Mouse (Mus musculus) heart, adult 8-10 months (tissue): ENCODE measurements at regions not wholly inside any gene's neighbourhood (a gene's known extent, or its start where the extent isn't known, plus 50 kb on each side); places are given as distances from the start of the nearest gene placed in this dataset.

Experiments used
- DNase-seq: peaks from one replicate; pipeline ENCODE4 v3.0.0; 2022; ENCODE audit warnings: low spot score

DNA sequence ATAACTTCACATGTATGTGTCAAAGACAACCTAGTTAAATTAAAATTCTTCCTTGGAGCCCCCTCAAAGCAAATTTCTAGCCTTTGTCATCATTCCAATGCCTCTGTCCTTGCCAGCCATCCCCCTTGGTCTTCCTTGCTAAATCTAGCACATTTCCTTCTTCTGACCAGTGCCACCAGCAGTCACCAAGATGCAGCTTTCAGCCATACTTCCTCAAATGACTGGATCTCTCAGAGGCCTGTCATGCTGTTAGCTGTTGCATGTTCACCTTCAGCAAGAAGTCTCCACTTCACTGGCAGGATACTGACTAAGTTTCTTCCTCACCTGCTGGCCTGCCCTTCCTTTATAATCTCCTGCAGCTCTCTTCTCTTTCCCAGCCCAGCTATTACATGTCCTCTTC lies 261.3 kb downstream of the Pik3r1 start:
- no peak for DNase-seq

DNA sequence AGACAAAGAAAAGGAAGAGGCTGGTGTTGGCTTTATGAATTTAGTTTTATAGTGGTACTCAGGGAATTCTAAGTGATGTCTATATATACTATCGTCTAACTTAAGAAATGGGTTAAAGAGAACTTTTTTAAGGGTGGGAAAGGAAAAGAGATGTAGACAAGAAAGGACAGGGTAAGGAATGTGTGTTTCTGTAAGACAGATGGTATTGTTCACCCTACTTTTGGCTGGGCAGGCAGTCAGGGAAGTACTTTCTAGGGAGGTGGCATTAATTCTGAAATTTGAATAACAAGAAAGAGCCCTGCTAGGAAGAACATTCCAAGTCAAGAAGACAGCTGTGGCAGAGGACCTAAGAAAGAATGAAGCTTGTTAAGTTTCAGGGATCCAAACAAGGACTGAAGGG lies 263.0 kb downstream of the Pik3r1 start:
- no peak for DNase-seq

DNA sequence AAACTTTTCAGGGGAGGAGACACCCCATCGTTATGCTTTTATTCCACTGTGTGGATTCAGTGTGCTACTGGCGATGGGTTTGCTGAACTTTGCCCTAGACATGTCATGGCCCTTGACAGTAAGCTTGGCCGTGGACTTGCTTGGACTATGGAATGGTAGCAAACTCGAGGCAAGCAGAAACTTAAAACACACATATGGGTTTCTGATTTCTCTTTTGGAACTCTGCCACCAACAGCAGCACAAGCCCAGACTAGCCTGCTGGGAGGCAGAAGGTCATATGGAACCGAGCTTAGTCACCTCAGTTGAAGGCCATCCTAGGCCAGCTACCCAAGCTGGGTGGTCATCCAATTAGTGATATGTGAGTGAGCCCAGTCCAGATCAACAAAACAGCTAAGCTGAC lies 263.8 kb downstream of the Pik3r1 start:
- DNase-seq = no peak

DNA sequence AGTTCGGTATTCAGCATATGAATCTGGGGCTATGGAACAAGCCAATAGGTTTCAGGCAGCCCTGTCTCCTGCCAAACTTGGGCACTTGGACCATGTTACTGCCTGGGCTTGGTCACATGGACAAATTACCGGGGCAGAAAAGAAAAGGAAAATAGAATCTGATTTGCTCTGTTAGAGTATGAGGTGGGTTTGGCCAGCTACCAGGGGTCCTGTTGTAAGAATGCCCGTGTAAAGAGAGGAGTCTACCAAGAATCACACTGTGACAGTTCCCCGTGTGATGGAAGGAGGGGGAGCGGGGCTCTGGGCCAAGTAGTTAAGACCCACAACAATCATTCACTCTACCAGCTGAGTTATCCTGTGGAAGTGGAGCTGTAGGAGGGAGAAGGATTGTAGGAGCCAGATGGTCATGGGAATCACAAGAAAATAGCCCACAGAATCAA lies 266.2 kb downstream of the Pik3r1 start:
- DNase-seq = no peak

DNA sequence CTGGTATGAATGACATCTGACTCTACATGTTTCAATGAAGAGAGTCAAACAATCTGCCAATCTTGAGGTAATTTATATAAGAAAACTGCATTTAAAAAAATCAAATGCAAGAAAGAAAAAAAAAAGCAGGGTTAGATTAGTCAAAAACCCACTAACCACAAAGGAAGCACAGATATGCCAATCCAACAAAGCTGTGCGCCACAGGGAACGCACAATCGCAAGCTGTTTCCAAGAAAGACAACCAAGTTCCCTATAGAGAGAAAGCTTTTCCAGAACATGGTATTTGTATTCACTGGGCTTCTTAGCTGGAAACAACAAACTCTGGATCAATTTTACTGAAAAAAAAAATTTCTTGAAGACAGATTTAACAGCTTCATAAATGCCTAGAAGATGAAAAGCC lies 267.0 kb downstream of the Pik3r1 start:
- no peak for DNase-seq

DNA sequence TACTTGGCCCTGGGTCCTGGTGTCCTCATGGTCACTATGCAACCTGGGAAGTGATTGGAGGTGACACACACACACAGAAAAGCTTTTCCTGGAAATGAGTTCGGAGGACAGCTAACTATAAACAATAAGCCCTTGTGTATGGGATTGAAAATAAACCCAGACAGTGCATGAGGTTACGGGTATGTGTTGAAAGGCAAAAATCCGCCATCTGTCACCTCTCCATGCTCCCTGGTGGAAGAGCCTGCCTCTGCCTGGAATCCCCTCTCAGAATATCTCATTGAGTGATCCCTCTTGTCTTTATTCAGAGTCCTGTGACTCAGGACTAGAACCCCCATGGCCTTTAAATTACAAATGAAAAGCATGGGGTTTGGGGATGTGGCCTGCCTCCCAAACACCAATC lies 276.2 kb downstream of the Pik3r1 start:
- no peak for DNase-seq

DNA sequence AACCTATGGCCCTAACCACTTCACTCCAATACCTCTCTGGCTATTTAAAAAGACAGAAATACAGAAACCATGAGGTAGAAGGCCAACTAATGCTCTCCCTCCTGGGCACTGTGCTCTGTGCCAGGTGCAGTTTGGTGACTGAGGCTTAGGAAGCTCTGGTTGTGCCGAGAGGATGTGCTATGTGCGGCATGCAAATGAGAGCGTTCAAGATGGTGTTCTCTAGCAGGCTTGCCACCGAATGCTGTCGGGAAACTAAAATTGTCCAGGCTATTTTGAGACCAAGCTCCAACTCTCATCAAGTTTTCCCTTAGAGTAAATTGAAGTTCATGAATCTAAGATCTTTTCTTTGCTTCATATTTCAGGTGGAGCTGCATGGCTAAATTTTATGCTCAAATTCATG lies 277.1 kb downstream of the Pik3r1 start:
- DNase-seq = no peak

DNA sequence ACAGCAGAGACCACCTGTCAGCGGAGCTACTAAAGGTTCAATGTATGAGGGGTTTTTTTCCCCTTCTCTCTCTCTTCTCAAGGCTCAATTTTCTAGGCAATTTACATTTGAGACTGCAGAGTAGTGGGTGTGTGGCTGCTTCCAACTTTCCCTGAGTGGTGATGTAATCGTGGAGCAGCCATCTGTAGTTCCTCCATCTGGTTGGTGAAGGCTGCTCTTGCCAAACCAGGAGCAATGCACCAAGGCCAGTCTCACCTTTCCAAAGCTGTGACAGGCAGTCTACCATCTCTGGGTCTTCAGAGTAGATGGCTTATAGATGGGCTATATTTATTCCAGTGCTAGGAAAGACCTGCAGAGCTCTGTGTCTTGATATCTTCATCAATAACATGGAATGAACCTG lies 280.4 kb downstream of the Pik3r1 start:
- DNase-seq = no peak

DNA sequence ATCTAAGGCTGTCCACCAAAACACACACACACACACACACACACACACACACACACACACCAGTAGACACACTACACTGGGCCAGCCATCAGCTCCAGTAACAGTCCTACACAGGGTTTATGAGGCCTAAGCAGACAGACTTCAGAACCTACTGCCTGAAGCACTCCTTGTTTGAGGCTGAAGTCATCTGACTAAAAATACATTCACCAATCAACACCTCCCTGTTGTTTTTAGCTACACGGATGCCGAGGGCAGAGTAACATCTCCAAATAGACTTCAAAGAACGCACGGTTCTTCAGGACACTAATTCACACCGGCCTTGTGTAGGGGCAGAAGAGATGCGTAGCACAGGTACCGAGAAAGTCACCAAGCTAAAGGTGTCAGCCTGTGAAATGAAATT lies 282.2 kb downstream of the Pik3r1 start:
- DNase-seq = peak; percentile 36

DNA sequence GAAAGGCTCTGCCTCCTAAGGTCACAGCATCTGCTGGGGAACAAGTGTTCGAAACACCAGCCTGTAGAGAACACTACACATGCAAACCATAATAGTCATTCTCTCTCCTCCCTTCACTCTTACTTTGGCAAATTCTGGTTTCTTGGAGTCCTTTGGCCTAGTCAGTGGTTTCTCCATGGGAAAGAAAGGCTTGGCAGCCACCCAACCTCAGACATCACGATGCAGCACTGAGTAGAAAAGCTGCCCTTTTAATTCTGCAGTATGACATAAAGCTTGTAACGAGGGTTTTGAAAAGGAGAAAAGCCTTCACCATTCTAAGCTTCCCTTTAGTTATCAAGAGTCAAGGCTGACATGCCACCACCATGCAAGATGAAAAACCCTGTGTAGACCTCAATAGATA lies 284.2 kb downstream of the Pik3r1 start:
- no peak for DNase-seq

DNA sequence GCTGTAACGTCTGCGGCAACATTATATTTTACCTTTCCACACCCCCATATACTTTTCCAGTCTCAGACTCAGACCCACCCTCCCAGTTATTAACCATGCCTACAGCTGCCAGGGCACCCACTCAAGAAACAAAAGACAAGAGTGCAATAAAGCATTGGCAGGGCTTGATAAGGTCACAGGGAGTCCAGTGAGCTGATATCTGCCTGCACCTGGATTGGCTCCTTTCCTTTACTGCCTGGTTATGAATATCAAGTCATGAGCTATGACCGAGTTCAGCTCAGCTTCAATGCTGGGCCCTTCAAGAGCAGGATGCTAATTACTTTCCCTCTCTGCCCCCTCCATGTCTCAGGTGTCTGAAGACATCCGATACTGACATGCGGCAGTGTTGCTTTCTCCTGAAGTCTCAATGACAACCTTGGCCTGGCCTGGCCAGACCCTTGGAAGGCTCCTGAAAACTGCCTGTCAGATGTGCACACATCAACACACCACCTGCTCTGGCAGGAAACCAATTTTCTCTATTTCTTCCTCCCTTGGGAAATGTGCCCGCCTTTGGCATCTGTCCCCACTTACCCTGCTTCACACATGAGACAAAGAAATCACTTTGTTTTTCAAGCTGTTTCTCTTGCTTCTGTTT lies 286.3 kb downstream of the Pik3r1 start:
- DNase-seq = no peak

DNA sequence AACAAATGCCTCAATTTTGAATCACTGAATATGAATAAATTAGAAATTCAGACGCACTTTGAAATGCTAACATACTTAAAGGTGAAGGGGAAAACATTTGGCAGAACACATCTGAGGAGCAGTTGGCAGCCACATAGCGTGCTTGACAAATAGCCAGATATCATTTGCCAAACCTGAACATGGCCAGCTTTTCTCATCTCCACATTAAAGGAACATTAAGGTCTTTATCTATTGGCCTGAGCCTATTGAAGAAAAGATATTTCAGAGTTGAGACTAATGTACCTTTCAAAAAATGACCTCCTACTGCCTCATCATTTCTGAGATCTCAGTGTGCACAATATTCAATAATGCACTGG lies 288.7 kb downstream of the Pik3r1 start:
- no peak for DNase-seq

DNA sequence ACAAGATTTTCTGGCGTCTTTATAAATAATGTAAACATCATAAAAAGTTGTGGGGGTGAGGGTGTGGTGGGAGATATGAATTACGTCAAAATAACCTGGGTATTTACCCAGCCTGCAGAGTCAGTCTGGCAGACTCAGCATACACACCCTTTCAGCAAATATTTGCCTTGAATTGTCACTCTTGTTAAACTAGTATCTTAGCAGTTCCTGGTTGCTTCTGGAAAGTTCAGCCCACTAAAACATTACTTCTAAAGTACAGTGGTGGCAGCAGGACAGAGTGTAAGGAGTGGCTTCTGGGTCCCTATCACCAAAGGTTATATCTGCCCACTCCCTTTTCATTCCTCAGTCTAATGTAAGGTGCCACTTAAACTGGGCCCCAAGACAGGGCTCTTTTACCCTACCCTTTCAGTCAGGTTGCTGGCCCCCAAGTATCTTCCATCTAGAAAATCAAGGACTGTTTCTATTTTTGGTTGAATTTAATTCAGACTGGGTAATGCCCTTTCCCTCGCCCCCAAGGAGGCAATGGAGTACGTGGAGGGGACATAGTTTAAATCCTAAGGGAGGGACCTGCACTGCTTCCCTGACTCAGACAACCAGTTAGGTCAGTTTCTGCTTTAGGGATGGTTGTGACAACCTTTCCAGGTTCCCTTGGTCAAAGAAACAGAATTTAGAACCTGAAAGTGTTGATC lies 289.3 kb downstream of the Pik3r1 start:
- no peak for DNase-seq

DNA sequence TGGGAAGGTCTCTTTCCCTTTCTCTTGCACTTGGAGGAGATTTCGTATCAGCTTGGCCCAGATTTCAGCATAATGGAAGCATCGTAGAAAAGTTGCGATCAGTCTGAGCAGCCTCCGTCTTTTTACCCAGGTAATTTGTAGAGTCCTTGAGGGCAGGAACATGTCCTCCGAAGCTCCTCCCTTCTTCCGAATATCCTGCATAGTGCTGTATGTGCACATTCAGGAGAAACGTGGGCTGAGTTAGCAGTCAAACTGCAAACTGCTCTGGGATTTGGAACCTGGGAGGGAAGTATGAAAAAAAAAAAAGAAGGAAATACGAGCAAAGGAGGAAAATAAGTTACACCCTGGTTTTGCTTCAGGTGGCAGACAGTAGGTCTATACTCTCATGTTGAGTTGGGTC lies 294.7 kb downstream of the Pik3r1 start:
- DNase-seq = no peak

DNA sequence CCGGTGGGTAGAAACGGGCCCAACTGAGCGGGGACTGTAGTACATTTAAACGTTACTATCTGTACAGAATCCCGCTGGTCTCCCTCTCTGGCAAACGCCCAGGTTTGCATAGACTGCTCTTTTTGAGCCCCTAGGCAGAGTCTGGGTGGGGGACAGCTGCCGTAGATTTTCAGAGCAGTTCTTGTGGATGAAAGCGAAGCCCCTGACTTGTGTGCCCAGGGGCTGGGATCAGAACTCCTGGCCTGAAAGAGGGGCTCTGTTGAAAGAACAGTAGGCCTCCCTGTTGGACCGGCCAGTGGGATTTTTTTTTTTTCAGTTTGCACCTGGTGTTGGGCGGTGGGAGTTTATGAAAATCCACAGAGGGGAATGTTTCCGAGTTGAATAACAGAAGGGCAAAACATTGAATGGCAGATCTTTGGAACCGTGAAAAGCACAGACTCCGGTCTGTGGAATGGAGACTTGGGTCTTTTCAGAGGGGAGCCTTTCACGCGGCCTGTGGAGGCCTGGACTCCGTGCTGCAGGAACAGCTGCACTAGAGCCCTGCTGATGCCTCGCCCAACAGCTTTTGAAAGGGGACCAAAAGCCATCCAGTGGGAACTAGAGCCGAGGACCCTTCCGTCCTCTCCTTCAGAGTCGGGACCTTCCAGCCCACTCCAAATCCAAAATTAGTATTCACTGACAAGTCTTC lies 297.3 kb downstream of the Pik3r1 start:
- no peak for DNase-seq

DNA sequence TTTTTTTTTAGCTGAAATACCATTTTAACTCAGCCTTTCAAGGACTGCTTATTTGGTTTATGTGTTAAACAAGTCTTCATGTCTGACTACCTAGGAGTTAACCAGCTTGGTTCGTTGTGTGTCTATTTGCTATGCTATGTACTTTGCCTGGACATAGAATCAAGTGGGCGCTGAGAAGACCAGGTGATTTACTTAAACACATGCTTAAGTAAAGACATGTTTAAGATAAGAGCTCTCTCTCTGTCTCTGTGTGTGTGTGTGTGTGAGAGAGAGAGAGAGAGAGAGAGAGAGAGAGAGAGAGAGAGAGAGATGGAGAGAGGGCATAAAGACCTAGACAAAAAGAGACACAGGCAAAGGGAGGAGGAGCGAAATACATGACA lies 302.3 kb downstream of the Pik3r1 start:
- no peak for DNase-seq

DNA sequence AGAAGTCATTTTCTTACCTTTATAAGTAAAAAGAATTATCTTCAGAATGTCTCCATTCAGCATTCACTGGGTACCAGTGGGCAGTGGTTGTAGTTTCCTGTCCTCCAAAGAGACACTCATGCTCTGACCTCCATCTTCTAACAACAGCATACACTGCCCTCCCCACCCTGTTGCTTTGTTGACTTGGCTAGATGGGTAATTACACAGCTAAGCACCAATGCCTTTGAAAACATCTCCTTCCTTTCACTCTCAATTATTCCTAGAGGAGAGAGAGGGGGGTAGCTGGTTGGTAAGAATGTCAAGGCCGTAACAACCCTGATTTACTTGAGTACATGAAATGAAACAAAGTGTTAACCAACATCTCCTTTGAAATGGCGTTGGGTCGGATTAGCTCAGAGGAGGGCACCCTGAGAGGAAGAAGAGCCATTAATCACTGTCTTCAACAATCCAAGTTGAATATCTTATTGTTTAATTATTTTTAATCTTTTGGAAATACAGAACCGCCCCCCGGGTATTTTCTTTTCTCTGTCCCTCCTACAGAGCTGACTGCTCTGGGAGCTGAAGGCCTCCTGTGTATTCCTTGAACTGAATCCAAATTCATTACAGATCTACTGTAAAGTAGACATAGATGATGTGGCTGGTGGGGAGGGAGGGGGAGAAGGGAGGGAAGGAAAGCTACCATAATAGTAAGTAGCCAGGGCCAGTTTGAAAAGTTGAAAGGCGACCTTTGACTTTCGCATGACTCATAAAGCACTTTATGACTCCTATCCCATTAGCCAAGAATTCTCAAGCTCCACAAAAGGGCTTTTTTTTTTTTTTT lies 302.9 kb downstream of the Pik3r1 start:
- no peak for DNase-seq

DNA sequence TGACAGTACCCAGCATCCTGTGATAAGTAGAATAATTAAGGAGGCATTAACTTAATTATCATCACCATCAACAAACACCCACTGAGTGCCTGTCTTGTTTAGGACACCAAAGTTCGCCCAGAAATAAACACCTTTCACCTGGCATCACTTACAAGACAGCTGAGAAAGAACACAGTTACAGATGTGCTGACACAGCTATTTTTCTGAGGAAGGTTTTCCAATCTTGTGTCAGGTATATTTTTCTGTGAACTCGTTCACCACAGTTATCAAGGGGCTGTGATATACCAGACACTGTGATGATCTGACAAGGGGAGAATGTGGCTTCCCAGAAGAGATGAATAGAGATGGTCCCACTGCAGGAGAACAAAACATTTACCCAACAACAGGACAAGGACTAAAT lies 311.1 kb downstream of the Pik3r1 start:
- DNase-seq = no peak

DNA sequence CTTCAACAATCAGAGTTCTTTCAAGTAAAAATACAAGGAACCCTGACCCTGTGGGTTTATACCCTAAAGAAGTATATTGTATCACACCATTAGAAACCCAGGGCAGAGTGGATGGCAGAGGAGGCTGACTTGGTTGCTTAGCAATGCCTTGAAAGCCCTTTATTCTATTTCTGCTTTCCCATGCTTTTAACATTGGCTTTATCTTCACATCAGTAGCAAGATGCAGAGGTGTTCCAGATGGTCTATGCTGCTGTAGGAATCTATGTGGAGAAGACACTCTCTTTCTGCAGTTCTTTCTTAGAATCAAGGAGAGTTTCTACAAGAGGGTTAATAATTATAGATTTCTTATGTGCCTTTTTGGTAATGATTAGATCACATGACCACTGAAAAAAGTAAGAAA lies 313.7 kb downstream of the Pik3r1 start:
- no peak for DNase-seq

DNA sequence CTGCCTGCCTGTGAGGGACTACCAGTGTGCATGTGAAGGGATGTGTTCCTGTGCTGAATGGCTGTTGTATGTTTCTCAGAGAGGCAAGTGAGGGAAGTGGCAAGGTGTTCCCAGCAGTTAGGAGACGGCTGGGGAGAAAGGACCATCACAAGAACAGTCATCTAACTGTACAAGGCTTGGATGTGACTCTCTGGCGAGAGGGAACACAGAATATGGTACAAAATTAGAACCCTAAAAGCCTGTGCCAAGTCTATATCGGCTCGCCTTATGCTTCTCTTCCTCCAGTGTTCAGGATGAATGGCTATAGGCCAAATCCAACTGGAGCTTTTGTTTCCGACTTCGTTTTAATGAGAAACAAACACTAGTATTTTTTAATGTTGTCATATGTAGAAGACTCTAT lies 317.5 kb downstream of the Pik3r1 start:
- no peak for DNase-seq

DNA sequence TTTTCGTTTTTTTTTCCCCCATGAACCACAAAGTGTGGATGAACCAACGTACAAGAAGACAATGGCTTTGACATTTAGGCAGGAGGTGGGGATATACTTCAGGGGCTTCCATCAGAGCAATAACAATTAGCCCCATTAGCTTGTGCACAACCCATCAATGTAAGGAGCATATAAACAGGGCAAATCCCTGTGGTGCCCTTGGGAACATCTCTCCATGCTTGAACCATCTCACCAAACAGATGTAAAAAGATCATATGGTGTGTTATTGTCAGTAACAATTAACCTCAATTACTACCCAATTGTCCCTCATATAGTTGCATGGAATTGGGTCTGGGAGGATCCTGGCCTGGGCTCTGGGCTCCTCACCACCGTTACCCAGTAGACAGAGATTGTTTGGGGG lies 328.5 kb downstream of the Pik3r1 start:
- no peak for DNase-seq

DNA sequence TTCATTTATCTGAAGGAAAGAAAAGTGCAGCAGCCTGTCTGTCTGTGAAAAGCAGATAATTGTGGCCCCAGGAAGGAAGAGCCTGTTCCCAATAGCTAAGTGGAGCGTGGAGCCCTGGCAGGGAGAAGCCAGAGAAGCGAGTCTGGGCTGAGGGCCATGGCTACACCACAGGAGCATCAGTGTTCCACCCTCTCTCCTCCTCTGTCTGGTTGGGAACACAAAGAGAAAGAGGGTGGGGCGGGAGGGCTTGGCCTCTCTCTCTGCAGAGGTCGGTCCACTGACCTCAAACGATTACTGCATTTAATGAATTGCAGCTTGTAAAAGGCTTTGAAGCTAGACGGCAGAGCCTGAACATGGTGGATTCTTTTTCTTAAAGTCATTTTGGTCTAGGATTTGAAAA lies 329.0 kb downstream of the Pik3r1 start:
- DNase-seq = no peak

DNA sequence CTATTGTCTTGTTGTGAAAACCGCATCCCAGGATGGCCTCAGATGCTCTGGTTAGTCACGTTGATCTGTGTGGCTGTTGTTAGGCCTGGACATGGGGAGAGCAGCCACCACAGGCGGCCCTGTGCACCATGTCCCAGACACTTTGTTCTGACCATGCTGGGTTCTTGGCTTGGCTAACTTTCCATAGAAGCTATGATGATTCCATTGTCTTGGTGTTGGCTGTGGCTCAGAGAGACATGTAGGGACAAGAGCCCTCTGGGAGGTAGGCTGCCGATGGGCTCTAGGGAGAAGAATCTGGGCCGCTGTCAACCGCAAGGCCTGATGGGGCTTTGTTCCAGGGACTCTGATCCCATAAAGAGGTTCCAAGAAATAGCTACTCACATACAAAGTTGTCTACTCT lies 334.9 kb downstream of the Pik3r1 start:
- no peak for DNase-seq
